10 mouse cellular contexts compared by ENCODE assay signal in the genomic region with DNA sequence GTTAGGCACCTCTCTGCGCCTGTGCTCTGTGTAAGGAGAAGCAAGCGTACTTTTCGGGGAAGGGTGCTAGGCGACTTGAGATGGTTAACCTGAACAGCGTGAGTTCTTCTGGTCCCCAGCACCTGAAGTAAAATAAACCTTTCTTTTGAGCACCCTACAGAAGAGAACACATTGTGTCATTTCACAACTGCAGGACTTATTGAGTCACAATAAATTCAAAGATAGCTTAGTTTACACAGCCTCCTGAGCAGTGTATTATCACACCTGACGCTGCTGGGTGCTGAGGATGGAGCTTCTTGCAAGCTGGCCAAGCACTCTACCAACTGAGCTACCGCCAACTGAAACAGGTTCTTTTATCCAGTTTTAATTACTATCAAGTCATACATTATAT. TPM values are rescaled to one million over a fixed set of nuclear protein-coding genes. Genes with fewer than 3 reads are reported as not detected.
A peak's percentile ranks its signal among the peaks of the same experiment; 100 is the strongest.
DNase-seq lines count a peak whose midpoint lies in the region; ATAC-seq and TF ChIP-seq lines count a peak whose summit lies in the region.
"Had no signal": no experiment of that assay in that cellular context is flagged by ENCODE, and none has a peak within 500 bp of the region (broad histone marks: within the 10 kb centered on the region; RNA-seq: fewer than 3 reads in every experiment).

No protein-coding gene starts in this region.

- no peak overlapping the region for H3K27ac ChIP-seq in kidney, embryonic 16.5 days (ENCODE audit: low read length)
- peak overlapping the region; percentile 47 for H3K27ac ChIP-seq in embryonic facial prominence, embryonic 12.5 days
- H3K27ac ChIP-seq in midbrain, postnatal 0 days (ENCODE audit: low read depth, low read length), result peak overlapping the region; percentile 74

- no peak for ATAC-seq in kidney, embryonic 16.5 days (ENCODE audit: low FRiP score, low TSS enrichment)
- peak; percentile 22; the same call in 1 of the 2 replicates for ATAC-seq in embryonic facial prominence, embryonic 12.5 days (ENCODE audit: insufficient number of reproducible peaks, insufficient read depth, low FRiP score, low TSS enrichment)
- ATAC-seq in inflammation-experienced regulatory T-cells, adult 6 months, result peak; percentile 55
- peak; percentile 6; the same call in 1 of the 2 replicates for ATAC-seq in midbrain, postnatal 0 days (ENCODE audit: low FRiP score)
- no peak for ATAC-seq in CD4-positive, CD25-positive, alpha-beta regulatory T cell, adult 4 months

- peak overlapping the region; percentile 93 for H3K9ac ChIP-seq in kidney, embryonic 16.5 days (replicated peaks; ENCODE audit: low read length)
- peak overlapping the region; percentile 79; the same call in 1 of the 2 replicates for H3K9ac ChIP-seq in embryonic facial prominence, embryonic 12.5 days
- peak overlapping the region; percentile 95; the same call in 1 of the 2 replicates for H3K9ac ChIP-seq in midbrain, postnatal 0 days (replicated peaks; ENCODE audit: low read length, poor library complexity, severe bottlenecking)

- DNase-seq in kidney, postnatal 10 days, result no peak
- no peak for DNase-seq in midbrain, postnatal 0 days (ENCODE audit: low spot score)
- no peak for DNase-seq in left cerebral cortex, postnatal 36 days (ENCODE audit: low spot score in 2 of 2)
- DNase-seq in urinary bladder, adult 18-20 months (ENCODE audit: low spot score in 2 of 2), result no peak

- H3K27me3 ChIP-seq in kidney, embryonic 16.5 days (ENCODE audit: insufficient read depth, low read length), result no peaks in the 10 kb centered on the region
- no peaks in the 10 kb centered on the region for H3K27me3 ChIP-seq in embryonic facial prominence, embryonic 12.5 days
- no peaks in the 10 kb centered on the region for H3K27me3 ChIP-seq in midbrain, postnatal 0 days (ENCODE audit: insufficient read depth, low read length)
- H3K27me3 ChIP-seq: Patski had no signal

- 24% methylated on average over 7 of the region's 7 CpGs for WGBS in kidney, embryonic 16.5 days
- WGBS in embryonic facial prominence, embryonic 12.5 days, result 26% methylated on average over 7 of the region's 7 CpGs
- WGBS in midbrain, postnatal 0 days, result 22% methylated on average over 7 of the region's 7 CpGs

- peaks cover 18% of the 10 kb centered on the region for H3K4me1 ChIP-seq in kidney, embryonic 16.5 days (ENCODE audit: insufficient read depth, low read length)
- peaks cover 13% of the 10 kb centered on the region for H3K4me1 ChIP-seq in embryonic facial prominence, embryonic 12.5 days
- peaks cover 8% of the 10 kb centered on the region for H3K4me1 ChIP-seq in midbrain, postnatal 0 days (ENCODE audit: insufficient read depth, low read length)

- intact Hi-C loops in left cerebral cortex, postnatal 36 days (cut with DNase I), result no loop called here

- peaks cover 10% of the 10 kb centered on the region; the same call in 1 of the 2 replicates for H3K36me3 ChIP-seq in kidney, embryonic 16.5 days (ENCODE audit: insufficient read depth, low read length)
- peaks cover 18% of the 10 kb centered on the region for H3K36me3 ChIP-seq in embryonic facial prominence, embryonic 12.5 days
- peaks cover 12% of the 10 kb centered on the region for H3K36me3 ChIP-seq in midbrain, postnatal 0 days (ENCODE audit: insufficient read depth, low read length)

- 0 out of 2 replicates have a peak, but pooled peaks cover 2% of the 10 kb centered on the region for H3K9me3 ChIP-seq in kidney, embryonic 16.5 days (ENCODE audit: low read length)
- H3K9me3 ChIP-seq in embryonic facial prominence, embryonic 12.5 days, result no peaks in the 10 kb centered on the region
- no peaks in the 10 kb centered on the region for H3K9me3 ChIP-seq in midbrain, postnatal 0 days (ENCODE audit: low read length)

- H3K4me3 ChIP-seq in kidney, embryonic 16.5 days (ENCODE audit: low read length), result peak overlapping the region; percentile 94
- peak overlapping the region; percentile 89 for H3K4me3 ChIP-seq in embryonic facial prominence, embryonic 12.5 days
- peak overlapping the region; percentile 92 for H3K4me3 ChIP-seq in midbrain, postnatal 0 days (ENCODE audit: low read depth, low read length)

- TF ChIP-seq CTCF in midbrain, postnatal 0 days (IDR thresholded peaks at IDR 0.05), result no peak

- peak overlapping the region; percentile 90 for H3K4me2 ChIP-seq in kidney, embryonic 16.5 days (replicated peaks; ENCODE audit: low read depth, low read length)
- peak overlapping the region; percentile 72 for H3K4me2 ChIP-seq in embryonic facial prominence, embryonic 12.5 days (replicated peaks)
- peak overlapping the region; percentile 64 for H3K4me2 ChIP-seq in midbrain, postnatal 0 days (ENCODE audit: low read depth, low read length, poor library complexity, severe bottlenecking)

RNA-seq across cellular contexts. Expression of a gene that starts 0.4 kb away (rescaled TPM):
- 155 and 158 TPM in 2 replicates for polyA plus RNA-seq in kidney, embryonic 16.5 days (2015; fragmentation: Nextera tagmentation; extraction: Ambion mirVana)
- polyA plus RNA-seq in embryonic facial prominence, embryonic 12.5 days (2016; fragmentation: Nextera tagmentation; extraction: Ambion mirVana), result 114 and 116 TPM in 2 replicates
- 10 to 100 TPM; 53.4 to 93.7 (median 81.4) TPM for polyA plus RNA-seq in inflammation-experienced regulatory T-cells, adult 6 months (2017; shearing (Covaris generic))
- total RNA-seq in midbrain, postnatal 0 days (2014; rRNA removed), result 69.9 and 92.7 TPM in 2 replicates
- 90.1 and 98.9 TPM in 2 replicates for polyA plus RNA-seq in midbrain, postnatal 0 days (2015; fragmentation: Nextera tagmentation; extraction: Ambion mirVana)
- 10 to 100 TPM; 76.3 to 100.0 TPM for polyA plus RNA-seq in CD4-positive, CD25-positive, alpha-beta regulatory T cell, adult 4 months (2017; shearing (Covaris generic))
- total RNA-seq in left cerebral cortex, postnatal 36 days (2021), result 10 to 100 TPM; 86.8 to 99.1 TPM

RNA-seq across cellular contexts. Expression of a gene that starts 7.5 kb away (rescaled TPM):
- 104 and 106 TPM in 2 replicates for polyA plus RNA-seq in kidney, embryonic 16.5 days (2015; fragmentation: Nextera tagmentation; extraction: Ambion mirVana)
- 105 and 106 TPM in 2 replicates for polyA plus RNA-seq in embryonic facial prominence, embryonic 12.5 days (2016; fragmentation: Nextera tagmentation; extraction: Ambion mirVana)
- 100 to 1,000 TPM in 1 of 3 experiments, 10 to 100 TPM in 2; 58.0 to 107 (median 96.8) TPM for polyA plus RNA-seq in inflammation-experienced regulatory T-cells, adult 6 months (2017; shearing (Covaris generic))
- total RNA-seq in midbrain, postnatal 0 days (2014; rRNA removed), result 74.8 and 77.4 TPM in 2 replicates
- polyA plus RNA-seq in midbrain, postnatal 0 days (2015; fragmentation: Nextera tagmentation; extraction: Ambion mirVana), result 64.4 and 75.9 TPM in 2 replicates
- polyA plus RNA-seq in CD4-positive, CD25-positive, alpha-beta regulatory T cell, adult 4 months (2017; shearing (Covaris generic)), result 100 to 1,000 TPM in 1 of 2 experiments, 10 to 100 TPM in 1; 90.0 to 123 TPM
- total RNA-seq in left cerebral cortex, postnatal 36 days (2021), result 10 to 100 TPM; 45.8 to 46.5 TPM

RNA-seq across cellular contexts. Expression of a gene that starts 16.3 kb away (rescaled TPM):
- 155 and 157 TPM in 2 replicates for polyA plus RNA-seq in kidney, embryonic 16.5 days (2015; fragmentation: Nextera tagmentation; extraction: Ambion mirVana)
- polyA plus RNA-seq in embryonic facial prominence, embryonic 12.5 days (2016; fragmentation: Nextera tagmentation; extraction: Ambion mirVana), result 96.0 and 99.9 TPM in 2 replicates
- 100 to 1,000 TPM; 132 to 161 (median 134) TPM for polyA plus RNA-seq in inflammation-experienced regulatory T-cells, adult 6 months (2017; shearing (Covaris generic))
- 124 and 134 TPM in 2 replicates for total RNA-seq in midbrain, postnatal 0 days (2014; rRNA removed)
- 136 and 139 TPM in 2 replicates for polyA plus RNA-seq in midbrain, postnatal 0 days (2015; fragmentation: Nextera tagmentation; extraction: Ambion mirVana)
- 100 to 1,000 TPM; 146 to 237 TPM for polyA plus RNA-seq in CD4-positive, CD25-positive, alpha-beta regulatory T cell, adult 4 months (2017; shearing (Covaris generic))
- 100 to 1,000 TPM; 245 to 252 TPM for total RNA-seq in left cerebral cortex, postnatal 36 days (2021)

RNA-seq across cellular contexts. Expression of a gene that starts 45.1 kb away (rescaled TPM):
- polyA plus RNA-seq in kidney, embryonic 16.5 days (2015; fragmentation: Nextera tagmentation; extraction: Ambion mirVana), result 0.12 and 0.17 TPM in 2 replicates
- 0.05 and 0.08 TPM in 2 replicates for polyA plus RNA-seq in embryonic facial prominence, embryonic 12.5 days (2016; fragmentation: Nextera tagmentation; extraction: Ambion mirVana)
- polyA plus RNA-seq in inflammation-experienced regulatory T-cells, adult 6 months (2017; shearing (Covaris generic)), result not detected
- total RNA-seq in midbrain, postnatal 0 days (2014; rRNA removed), result 0.05 TPM in 1 of 2 replicates, not detected in the other
- 0.09 and 0.11 TPM in 2 replicates for polyA plus RNA-seq in midbrain, postnatal 0 days (2015; fragmentation: Nextera tagmentation; extraction: Ambion mirVana)
- polyA plus RNA-seq in CD4-positive, CD25-positive, alpha-beta regulatory T cell, adult 4 months (2017; shearing (Covaris generic)), result under 1 TPM; 0.07 to 0.13 TPM
- total RNA-seq in left cerebral cortex, postnatal 36 days (2021), result 1 to 10 TPM in 1 of 2 experiments, under 1 TPM in 1; 0.72 to 1.2 TPM
- total RNA-seq: neutrophil, adult 5-6 weeks had no signal

Comparison
In these comparisons a context has a peak if more than half of its experiments do, and no peak if none do; other contexts are left out.
1. ATAC-seq: peak in embryonic facial prominence, embryonic 12.5 days (single experiment), inflammation-experienced regulatory T-cells, adult 6 months (single experiment) and midbrain, postnatal 0 days (single experiment); none in kidney, embryonic 16.5 days (single experiment) and CD4-positive, CD25-positive, alpha-beta regulatory T cell, adult 4 months (single experiment).
2. Peak in every context shown above with its lines, with median percentiles within 50 percentile points of each other: H3K4me2 ChIP-seq, H3K4me3 ChIP-seq and H3K9ac ChIP-seq.